Mouse (Mus musculus) gastrocnemius, postnatal 25 days (tissue): ENCODE data around the gene Mov10l1. TPM values are rescaled to one million over a fixed set of nuclear protein-coding genes. Genes with fewer than 3 reads are reported as not detected.

Experiments used
- DNase-seq: peaks from one replicate; pipeline ENCODE4 v3.0.0; 2022
- total RNA-seq, 2 experiments: library from RNA; stranded (reverse); gene quantifications; 1 replicate in 1 of 2; 2 replicates in 1 of 2; pipeline ENCODE4 v1.2.3; 2021

Gene Mov10l1
- total RNA-seq, 2 experiments from 2014 or later: not detected

DNA sequence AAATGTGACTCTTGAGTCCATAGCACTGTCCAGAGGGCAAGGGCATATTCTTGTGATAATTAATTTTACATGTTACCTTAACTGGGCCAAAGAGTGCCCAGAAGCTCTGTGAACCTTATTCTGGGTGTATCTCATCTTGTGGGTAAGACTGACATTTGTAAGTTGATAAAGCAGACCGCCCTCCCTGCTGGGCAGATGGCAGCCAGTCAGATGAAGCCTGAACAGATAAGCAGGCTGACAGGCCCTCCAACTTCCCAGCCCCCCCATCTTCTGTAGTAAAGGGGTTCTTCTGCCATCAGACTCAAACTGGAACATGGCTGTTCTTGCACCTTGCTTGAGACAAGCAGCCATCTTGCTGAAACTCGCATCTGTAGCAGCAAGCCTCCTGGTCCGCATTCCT, 34.0 kb downstream of the Mov10l1 start:
- DNase-seq: no peak

DNA sequence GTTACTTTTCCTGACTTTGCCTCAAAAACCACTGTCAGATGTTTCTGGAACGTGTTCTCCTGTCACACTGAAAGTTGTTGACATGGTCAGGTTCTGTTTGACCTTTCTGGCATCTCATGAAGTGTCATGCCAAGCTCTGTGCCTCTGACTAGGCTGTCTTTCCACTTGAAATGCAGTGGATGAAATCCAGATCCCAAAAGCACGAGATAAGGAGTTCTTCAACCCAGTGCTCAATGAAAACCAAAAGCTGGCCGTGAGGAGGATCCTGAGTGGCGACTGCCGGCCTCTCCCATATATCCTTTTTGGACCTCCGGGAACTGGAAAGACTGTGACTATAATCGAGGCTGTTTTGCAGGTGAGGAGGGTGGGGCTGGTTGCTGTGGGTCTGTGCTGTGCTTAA, 37.4 kb downstream of the Mov10l1 start:
- DNase-seq: no peak

DNA sequence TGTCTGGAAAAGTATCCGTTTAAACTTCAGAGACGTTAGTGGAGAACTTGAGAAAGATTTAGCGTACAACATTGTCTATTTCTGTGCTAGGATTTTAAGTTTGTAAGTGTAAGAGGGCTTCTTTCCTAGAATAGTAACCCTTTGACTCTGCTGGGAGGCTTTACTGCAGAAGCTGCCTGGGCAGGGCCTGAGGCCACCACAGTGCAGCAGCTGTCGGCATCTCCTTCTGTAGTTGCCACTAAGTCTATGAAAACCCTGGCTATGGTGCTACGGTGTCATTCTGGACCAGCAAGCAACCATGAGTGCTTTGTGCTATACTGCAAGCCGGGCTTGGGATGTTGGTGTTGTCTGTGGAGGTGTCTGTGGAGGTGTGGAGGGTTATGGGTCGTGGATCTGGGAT, 37.8 kb downstream of the Mov10l1 start:
- DNase-seq: no peak

DNA sequence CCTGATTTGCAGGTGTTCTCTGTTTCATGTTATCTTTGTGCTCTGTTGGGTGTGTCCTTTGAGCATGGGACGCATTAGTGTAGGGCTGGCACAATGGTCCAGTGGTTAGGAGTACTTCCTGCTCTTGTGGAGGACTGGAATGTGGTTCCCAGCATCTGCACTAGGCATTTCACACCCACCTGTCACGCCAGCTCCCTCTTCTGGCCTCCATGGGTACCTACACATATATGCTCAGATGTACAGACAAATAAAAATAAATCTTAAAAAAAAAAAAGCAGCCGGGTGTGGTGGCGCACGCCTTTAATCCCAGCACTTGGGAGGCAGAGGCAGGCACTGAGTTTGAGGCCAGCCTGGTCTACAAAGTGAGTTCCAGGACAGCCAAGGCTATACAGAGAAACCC, 61.7 kb downstream of the Mov10l1 start:
- DNase-seq: no peak

DNA sequence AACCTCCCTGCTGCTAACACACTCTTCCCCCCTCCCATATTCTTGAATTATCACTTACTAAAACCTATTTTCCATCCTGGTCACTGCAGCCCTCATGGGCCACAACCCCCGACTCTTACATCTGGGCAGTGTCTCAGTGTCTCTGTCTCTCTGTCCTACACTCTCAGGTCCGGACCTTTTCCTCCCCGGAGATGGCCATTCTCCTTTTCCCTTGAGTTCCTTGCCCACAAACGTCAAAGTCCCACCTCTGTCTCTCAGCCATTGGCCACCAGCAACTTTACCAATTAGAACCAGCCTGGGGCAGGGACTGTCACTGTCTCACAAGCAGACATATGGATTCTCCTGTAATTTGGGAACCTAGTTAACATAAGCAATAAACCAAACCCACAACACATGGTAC, 63.6 kb downstream of the Mov10l1 start:
- DNase-seq: no peak

DNA sequence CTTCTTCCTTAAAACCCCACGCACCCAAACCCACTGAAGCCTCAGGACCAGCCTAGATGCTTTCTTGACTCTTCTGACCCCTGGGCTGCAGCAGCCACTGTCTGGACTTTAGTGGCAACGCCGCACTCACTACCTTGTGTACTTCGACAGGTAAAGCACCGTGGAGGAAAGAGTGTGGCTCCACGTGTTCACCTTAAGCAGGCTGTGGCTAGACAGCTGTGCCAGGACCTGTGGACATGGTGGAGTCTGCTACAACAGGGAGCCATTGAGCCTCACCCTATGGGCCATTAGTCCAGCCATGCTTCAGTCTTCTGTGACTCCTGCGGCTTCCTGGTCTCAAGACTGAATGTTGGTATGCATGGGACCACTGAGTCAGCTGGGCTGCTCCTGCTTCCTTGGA, 72.0 kb downstream of the Mov10l1 start:
- DNase-seq: peak; percentile 2

DNA sequence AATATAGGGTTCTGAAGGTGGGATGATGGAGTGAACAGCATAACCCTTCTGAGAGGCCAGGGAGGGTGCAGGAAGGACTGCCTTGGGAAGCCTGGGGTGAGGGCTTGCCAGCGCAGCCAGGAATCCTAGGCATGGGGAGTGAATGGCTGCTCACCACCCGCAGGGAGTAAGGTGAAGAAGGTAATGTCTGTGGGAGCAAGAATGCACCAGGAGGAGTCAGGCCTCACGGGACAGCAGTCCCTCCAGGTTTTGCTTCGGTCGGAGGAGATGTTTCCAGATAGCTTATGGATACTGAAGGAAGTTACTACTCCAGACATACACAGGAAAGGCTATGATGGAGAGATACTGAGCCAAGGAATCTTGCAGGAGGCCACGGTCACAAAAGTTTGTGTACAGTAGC, 76.0 kb downstream of the Mov10l1 start:
- DNase-seq: peak; percentile 2

DNA sequence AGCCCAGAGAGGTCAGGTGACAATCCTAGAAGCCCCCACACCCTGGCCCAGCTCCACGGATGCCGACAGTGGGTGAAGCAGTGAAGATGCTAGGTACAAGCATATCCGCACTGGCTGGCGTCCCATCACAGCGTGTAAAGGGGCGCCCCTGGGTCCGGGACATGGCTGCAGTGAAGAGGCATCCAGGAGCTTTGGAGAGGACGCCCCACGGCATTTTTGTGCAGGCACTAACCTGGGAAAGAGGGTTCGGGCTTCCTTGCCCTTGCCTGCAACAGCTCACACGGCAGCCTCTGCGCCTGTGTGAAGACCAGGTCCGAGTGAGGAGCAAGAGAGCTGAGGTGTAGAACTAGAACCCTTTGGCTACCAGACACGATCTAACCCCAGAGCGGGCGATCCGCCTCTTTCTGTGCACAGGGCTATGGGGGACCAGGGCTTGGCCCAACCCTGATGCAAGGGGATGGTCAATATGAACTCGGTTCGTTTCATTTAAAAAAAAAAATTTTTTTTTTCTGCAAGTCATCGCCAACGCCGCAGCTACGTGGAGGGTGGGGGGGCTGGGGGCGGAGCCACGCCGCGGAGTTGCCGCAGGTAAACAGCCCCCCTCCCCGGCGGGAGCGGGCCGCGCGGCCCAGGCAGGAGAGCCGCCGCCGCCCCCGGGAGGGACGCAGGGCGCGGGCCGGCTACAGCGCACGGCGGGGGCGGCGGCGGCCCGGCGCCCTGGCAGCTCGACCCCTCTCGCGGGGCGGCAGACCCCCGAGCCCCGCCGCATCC, 76.6 kb downstream of the Mov10l1 start, which contains the start of gene Panx2:
Gene Panx2, plus strand, starts transcription at position 574 of the 771 bp plus-strand sequence.
- peak; percentile 7 for DNase-seq

DNA sequence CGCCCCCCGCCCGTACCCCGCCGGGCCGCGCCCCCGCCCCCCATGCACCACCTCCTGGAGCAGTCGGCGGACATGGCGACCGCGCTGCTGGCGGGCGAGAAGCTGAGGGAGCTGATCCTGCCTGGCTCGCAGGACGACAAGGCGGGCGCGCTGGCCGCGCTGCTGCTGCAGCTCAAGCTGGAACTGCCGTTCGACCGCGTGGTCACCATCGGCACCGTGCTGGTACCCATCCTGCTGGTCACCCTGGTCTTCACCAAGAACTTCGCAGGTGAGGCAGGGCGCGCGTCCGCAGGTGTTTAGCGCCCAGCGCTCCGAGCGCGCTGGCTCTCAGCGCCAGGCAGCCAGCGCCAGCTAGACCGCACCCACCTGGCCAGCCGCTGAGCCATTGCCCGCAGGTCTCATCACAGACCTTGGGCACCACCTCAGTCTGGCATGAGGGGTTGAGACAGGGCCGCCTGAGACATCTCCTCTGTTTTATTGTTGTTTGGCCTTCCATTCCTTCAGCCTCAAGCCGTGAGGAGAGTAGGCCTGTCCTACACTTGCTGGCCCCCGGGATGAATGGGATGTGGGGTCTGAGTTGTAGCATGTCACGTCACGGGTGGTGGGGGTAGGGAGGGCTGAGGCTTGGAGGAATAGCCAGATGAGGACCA, 77.4 kb downstream of the Mov10l1 start:
- DNase-seq: no peak

DNA sequence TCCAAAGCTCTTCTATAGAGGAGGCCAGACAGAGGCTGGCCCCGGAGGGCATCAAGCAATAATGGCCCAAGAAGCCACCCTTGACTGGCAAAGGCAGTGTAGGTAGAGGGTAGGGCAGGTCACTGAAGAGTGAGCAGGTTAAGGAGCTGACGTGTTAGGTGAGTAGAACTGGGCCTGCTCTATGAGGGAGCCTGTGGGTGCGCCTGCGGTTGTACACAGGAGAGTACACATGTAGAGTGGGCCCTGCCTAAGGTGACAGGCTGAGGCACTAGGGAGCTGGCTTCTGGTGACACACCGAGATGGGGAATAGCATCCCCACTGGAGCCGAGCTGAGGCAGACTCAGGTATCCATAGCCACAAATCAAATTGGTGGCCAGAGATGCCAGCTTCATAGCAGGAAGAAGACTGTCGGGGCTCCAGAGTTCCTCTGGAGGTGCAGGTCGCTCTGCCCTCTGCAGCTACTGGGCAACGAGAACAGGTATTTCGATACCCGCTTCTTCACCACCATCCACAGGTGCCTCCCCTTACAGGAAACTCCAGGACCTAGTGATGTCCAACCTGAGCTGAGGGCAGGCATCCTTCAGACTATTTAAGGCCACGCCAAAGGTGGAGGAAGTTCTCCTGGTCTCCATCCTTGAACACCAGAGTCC, 78.2 kb downstream of the Mov10l1 start:
- DNase-seq: no peak

DNA sequence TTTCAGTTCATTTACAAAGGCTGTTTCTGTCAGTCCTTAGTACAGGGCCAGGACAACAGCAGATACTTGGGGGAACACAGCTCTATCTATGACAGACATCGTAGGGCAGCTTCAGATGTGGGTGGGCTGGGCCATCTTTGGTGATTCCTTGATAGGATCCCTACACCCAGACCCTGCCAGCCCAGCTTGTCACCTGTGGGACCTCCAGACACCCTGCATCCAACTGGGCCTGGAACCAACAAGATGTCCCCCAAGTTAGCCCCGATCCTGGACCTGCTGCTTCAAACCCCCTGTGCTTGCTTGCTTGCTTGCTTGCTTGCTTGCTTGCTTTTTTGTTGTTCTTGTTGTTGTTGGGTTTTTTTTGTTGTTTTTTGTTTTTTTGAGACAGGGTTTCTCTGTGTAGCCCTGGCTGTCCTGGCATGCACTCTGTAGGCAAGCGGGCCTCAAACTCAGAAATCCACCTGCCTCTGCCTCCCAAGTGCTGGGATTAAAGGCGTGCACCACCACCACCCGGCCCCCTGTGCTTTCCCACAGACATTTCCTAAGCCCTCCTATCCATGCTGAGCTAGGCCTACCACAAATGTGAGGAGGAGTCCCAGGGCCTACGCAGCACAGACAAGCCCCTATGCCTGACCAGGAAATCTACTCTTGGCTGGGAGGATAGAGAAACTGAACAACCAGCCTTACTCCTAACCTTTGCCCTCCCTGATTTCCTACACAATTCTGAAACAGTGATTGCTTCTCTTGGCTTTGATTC, 79.2 kb downstream of the Mov10l1 start:
- DNase-seq: no peak

DNA sequence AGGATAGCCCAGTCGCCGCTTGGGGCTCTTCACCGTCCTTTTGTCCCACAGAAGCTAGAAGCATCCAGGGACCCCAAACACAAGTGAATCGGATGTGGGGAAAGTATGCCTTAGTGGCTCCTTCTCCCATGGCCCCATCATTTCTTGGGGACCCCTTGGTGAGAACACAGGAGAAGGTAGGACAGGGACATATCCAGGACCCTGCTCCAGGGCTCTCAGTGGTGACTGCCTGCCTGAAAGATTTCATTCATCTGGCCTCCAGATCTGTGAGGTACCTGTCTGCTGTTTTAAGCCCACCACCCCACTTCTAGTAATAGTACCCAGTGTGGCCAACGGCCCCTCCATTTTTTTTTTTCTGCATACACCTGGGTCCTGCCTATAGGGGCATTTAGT, 79.8 kb downstream of the Mov10l1 start:
- DNase-seq: no peak

DNA sequence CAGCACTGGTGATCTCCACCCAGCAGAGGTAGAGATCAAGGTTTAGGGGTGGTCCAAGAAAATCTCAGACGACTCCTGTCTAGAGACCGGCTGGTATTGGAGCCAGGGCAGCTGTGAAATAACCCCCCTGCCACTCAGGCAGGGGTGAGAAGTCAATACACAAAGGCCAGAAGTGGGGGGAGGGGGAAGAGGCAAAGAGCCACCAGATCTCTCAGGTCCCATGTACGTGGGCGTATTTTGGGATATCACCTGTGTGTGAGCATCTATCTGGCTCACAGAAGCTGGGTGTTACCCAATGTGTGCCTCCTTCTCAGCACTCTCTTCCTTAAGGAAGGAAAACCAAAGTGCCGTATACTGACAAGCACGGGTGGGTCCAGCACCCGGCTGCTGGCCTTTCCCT, 80.3 kb downstream of the Mov10l1 start:
- DNase-seq: no peak

DNA sequence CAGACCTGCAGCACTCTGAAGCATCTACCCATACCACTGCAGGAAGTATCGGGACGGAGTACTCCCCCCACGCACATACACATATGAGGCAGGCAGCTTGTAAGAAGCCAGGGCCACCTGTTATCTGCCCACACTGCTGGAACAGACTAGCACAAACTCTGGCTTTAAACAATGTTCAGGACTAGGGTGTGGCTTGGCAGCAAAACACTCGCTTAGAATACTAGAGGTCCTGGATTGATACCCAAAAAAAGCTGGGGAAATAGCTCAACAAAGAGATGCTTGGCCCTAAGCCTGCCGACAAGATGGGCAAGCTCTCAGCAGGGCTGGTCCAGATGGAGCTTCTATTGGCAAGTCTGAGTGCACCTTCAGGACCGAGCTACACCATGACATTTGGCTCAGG, 80.8 kb downstream of the Mov10l1 start:
- no peak for DNase-seq

DNA sequence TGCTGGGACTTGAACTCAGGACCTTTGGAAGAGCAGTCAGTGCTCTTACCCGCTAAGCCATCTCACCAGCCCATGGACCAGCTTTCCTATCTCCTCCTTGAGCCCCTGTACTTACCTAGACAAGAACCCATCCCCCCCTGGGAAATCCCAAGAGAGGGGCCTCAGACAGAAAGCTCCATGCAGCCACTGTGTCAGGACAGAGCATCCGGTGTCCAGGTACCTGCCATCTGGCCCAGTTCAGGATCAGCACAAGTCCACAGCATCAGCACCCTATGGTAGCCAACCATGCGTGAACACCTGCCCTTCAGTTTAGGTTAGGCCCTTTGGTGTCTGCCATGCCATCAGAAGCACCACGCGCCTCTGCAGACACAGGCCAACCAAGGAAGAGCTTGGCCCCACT, 82.2 kb downstream of the Mov10l1 start:
- DNase-seq: no peak

DNA sequence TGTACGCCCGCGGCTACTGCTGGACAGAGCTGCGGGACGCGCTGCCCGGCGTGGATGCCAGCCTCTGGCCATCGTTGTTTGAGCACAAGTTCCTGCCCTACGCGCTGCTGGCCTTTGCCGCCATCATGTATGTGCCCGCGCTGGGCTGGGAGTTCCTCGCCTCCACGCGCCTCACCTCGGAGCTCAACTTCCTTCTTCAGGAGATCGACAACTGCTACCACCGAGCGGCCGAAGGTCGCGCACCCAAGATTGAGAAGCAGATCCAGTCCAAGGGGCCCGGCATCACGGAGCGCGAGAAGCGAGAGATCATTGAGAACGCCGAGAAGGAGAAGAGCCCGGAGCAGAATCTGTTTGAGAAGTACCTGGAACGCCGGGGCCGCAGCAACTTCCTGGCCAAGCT, 84.9 kb downstream of the Mov10l1 start:
- DNase-seq: no peak

DNA sequence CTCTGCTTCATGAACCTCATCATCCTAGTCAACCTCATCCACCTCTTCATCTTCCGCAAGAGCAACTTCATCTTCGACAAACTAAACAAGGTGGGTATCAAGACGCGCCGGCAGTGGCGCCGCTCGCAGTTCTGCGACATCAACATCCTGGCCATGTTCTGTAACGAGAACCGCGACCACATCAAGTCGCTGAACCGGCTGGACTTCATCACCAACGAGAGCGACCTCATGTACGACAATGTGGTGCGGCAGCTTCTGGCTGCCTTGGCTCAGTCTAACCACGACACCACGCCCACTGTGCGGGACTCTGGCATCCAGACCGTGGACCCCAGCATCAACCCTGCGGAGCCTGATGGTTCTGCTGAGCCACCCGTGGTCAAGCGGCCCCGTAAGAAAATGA, 85.5 kb downstream of the Mov10l1 start:
- no peak for DNase-seq

DNA sequence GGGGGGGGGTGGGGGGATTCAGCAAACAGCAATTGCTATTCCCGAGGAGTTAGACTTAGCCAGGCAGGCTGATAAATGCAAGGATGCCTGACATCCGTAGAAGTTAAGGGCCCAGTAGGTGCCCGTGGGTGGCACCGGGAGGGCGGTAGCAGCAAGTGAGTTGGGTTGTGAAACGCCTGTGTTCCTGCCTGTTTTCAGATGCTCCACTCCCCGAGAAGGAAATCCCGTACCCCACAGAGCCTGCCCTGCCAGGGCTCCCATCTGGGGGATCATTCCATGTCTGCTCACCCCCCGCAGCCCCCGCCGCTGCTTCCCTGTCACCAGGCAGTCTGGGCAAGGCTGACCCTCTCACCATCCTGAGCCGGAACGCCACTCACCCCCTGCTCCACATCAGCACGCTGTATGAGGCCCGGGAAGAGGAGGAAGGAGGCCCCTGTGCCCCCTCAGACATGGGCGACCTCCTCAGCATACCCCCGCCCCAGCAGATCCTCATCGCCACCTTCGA, 86.7 kb downstream of the Mov10l1 start:
- DNase-seq: no peak

DNA sequence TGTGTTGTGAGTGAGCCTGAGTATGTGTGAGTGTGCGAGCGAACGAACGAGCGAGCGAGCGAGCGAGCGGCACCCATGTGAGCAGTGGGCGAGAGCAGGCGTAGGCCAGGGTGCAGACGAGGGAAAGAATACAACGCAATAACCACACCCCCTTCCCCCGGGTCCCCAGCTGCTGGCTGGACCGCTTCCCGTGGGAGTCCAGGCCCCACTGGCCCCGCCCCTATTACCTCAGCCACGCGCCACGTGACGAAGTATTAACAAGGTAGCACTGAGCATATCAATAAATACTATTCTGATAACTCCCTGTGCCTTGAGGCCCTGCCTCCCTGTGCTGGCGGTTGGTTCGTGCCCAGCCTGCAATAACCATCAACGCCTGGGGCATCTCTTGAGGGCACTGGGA, 87.9 kb downstream of the Mov10l1 start:
- no peak for DNase-seq

DNA sequence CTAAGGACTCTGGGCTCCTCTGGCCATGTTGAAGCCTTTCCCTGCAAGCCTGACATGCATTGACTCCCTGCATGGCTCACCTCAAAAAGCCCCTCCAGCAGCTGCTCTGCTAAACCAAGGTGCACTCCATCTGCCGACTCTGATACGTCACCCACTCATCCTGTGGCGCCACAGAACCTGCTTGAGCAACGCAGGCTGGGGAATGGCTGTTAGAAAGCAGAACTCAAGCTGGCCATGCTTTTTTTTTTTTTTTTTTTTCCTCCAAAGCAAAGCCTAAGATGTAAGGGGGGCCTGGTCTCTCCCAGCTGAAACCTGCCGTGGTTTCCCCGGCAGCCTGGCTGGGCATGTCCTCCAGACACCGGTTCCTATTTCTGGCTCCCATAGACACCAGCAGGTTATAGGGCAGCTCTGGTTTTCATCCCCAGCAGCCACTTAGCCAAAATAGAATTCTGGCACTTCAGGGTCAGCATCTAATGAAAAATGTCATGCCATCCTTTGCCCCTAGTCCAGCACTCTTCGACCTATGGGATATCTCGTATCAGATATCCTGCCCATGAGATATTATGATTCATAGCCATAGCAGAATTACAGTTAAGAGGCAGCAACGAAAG, 91.4 kb downstream of the Mov10l1 start:
- no peak for DNase-seq

DNA sequence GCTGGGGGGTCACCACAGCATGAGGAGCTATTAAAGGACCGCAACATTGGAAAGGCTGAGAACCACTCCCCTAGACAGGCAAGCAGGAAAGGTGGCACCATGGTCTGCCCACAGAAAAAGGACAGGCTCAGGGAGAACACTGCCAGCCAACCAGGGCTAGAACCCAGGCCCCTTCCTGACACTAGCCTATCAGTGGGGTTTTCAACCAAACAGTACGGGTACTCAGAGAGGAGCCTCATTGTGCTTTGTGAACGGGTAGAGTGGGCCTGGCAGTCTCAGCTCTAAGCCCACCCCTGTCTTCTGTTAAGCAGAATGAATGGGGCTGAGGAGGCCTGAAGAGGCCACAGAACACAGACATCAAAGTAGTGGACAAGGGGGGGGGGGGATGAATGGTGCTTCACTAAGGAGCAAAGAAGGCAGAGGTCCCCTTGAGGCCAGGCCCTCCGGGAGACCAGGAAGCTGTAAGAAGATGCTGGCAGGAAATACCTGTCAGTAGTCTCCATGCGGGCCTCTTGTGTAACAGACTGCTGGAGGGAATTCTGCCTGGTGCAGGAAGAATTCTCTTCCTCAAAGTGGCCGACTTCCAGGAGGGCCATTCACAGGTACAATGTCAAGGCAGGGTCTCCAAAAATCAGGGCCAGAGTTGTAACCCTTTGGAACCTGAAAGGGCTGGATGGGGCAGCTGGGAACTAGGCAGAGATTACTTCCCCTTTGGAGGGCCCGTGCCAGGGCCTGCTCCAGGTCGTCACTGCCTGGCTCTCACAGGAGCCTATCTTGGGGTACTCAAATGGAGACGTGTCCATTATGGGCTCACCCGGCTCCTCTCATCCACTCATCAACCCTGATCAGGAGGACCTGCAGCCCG, 92.1 kb downstream of the Mov10l1 start, which contains the start of gene Trabd:
Gene Trabd, plus strand, starts transcription at position 512 of the 865 bp plus-strand sequence.
- no peak for DNase-seq
